Mouse (Mus musculus) embryo, embryonic 10 days (tissue): ENCODE data around the gene Ankdd1a.

Experiments used
- DNase-seq: peaks from one replicate; pipeline ENCODE4 v3.0.0-alpha.2; 2015; ENCODE audit warnings: low spot score

Ankdd1a gene

DNA sequence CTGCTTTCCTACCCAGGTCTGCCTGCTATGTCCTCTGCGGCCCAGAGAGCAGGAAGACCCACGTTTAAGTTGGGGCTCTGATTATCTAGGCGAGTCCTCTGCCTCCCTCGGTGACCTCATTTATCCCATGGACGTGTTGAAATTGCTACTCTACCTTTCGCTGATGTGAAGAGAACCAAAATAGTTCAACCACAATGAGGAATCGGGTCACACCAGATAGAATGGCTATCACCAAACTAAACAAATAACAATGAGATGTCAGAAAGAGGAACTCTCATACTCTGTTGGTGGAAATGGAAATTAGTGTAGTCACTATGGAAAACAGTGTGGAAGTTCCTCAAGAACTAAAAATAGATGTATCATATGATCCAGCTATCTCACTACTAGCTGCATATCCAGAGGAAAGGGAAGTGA lies 22.1 kb upstream of the Ankdd1a start:
- no peak for DNase-seq

DNA sequence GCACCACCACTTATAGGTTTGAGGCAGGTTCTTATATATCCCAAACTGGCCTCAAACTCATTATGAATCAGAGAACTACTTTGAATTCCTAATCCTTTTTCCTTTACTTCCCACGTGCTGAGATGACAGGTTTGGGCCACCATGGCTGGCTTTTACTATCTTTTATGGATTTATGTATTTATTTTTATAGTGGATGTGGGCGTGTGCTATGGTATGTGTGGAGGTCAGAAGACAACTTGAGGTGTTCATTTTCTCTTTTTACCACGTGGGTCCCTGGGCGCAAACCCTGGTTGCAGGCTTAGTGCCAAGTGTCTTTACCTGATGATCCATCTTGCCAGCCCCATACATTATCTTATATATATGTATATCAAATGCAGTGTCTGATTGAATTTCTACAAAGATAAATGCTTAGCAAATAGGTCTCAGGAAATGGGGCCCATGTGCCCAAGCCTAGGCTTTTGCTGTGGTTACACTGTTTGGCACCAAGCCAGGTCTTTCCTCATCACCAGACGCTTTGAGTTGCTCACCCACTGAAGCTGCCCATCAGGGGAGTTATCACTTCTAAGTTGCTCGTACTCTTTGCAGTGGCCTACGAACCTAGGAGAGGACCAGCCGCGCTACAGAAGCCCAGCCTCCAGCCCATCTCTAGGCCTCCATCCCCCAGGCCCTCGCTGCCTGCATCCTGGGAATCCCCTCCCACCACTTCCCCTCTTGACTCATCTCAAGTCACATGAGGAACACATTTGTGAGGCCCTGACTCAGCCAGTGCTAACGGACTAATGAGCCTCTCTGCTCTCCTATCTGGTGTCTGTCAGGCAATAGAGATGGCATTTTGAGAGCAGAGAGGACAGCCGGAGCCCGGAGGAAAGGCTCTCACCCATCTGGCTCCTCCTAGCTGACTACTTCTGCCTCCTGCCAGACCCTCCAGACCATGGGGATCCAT lies 21.4 kb upstream of the Ankdd1a start:
- peak; percentile 23 for DNase-seq

- no peak for DNase-seq
Observed at GRCm38 (mm10) chr9:65539697-65540096, 19.7 kb upstream of the Ankdd1a start.

GRCm38 (mm10) chr9:65537901-65538630 lies 18.1 kb upstream of the Ankdd1a start:
- no peak for DNase-seq

DNA sequence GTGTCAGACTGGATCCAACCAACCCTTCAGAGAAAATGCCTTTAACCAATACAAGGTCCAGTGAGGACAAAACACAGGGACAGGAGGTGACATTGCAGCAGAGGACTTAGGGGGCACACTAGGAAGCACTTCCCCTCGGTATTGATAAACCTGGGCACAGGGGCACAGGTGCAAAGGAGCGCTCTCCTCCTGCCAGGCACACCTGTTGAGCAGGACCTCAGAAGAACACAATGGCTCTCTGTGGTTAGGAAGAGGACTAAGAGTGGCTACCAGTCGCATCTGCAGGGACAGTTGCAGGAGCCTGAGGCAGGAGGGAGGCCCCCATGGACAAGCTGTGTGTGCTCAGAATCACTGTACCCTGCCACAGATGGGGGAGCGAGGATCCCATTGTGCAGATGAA lies 16.5 kb upstream of the Ankdd1a start:
- DNase-seq, result no peak

GRCm38 (mm10) chr9:65535789-65536469 lies 15.9 kb upstream of the Ankdd1a start:
- DNase-seq, result no peak

DNA sequence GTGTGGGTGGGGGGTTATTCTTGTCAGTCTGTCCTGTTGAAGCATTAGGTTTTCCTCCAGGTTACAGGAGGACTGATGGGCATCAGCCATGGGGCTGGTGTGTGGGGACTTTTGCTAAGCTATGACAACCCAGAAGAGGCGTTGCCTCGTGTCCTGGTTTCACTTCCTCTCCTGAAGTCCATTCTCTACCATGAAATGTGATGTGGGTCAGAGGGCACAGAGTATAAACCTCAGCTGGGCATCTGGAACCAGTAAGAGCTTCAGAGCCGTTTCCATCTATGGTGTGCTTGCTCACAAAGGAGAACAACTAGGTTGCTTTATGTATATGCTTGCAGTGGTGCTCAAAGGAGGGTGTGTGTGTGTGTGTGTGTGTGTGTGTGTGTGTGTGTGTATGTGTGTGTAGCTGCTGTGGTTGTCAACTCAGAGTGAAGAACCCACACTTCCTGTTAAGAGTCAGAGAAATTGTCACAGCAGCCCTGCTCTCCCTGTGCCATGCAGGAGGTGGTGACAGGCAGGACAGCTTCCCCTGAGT lies 15.3 kb upstream of the Ankdd1a start:
- DNase-seq, result no peak

DNA sequence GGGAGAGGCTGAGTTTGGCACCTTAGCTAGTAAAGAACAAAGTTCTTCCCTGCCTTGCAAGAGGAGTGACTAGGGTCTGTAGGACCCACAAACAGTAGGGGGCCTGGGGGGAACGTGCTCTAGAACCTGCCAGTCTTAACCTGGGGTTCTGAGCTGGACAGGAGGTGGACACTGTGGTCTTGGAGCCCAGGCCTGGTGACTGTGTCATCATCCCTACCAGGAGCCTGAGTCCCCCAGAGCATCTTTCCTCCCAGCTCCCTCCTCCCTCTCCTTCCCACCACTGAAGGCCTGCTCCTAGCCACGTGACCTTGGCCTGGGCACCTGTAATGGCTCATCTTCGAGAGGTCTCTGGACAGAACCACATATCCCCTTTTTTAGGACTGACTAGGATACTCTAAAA lies 14.1 kb upstream of the Ankdd1a start:
- DNase-seq, result no peak

- DNase-seq, result no peak
Observed at GRCm38 (mm10) chr9:65532986-65533385, 13.0 kb upstream of the Ankdd1a start.

DNA sequence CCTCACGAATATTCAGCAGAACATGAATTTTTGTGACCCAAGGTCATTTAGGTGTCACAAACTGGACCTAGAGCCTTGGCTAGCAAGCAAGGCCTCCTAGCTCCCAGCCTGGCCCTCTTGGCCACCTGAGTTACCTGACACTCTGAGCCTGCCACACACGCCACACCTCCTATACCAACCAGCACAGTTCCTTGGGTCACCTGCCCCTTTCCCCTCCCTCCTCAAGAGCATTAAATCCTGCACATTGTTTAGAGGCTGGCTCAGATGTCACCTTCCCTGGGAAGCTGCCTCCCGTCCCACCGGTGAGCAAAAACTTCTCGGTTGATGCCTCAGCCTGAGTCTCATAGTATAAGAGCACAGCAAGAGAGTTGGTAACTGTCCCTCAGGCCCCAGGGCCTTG lies 11.3 kb upstream of the Ankdd1a start:
- DNase-seq, result no peak

DNA sequence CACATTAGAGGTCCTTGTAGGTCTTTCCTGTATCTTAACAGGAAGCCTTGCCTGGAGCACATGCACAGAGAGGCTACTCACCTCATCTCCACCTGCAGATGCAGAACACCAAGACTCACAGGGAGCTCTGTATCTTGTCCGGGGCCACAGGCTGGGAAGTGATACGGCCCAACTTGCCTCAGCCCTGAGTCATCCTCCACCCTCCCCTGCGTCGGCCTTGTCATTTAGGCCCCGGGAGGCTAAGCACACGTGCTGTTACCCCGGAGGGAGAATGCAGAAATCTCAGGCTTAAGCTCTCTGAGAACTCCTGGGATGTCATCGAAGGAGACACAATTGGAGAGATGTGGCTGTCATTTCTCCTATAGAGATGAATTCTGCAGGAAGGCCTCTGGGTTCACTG lies 9.7 kb upstream of the Ankdd1a start:
- DNase-seq, result no peak

DNA sequence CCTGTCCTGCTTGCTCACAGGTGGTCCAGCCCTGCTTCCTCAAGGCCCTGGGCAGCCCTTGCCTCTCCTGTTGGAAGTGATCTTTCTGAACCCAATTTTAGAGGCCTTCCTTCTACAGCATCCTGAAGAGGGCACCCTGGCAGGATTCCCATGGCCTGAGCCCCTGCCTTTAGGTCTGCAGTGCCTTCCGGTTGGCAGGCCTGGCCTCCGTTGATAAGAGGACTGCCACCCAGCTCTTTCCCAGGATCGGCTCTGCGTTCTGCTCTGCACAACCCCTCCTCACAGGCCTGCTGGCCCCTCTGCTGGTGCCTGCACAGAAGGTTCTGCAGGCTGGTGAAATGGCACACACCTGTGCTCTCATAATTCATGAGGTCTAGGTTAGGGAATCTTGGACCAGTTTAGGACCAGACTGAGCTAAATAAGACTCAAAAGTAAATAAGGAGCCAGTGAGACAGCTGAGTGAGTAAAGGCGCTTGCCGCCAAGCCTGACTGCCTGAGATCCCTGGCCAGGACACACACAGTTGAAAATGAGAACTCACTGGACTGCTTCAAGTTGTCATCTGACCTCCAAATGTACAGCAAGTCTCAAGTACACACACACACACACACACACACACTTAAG lies 8.5 kb upstream of the Ankdd1a start:
- DNase-seq, result no peak

- DNase-seq, result no peak
Observed at GRCm38 (mm10) chr9:65525445-65526195, 5.6 kb upstream of the Ankdd1a start.

DNA sequence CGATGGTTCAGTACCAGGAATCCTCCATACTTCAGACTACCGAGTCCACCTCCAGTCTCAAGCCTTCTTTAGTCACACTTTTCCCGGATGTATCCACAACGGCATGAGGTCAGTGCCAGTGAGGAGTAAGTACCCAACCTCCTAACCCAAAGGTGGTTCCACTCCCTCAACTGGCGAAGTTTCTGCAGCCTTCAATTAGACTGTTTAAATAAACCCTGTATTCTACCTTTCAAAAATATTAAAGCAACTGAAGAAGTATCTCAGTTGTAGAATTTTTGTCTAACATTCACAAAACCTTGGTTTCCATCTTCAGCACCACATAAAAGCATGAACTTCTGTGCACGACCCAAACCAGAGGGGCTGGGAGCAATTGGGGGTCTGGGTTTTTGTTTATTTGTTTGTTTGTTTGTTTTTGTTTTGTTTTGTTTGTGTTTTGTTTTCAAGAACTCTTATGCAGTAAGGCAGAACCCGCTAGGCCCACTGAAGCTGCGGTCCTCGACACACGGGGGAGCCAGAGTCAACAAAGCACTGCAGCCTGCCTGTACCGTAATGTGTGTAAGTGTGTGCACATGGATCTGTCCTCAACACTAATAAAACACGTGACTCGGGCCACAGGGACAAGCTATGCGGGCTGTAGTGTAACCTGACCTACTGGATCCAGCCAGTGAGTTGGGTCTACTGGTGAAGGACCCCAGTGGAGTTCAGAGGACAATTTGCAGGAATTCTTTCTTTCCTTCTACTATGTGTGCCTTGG lies 3.8 kb upstream of the Ankdd1a start:
- peak; percentile 95 for DNase-seq

DNA sequence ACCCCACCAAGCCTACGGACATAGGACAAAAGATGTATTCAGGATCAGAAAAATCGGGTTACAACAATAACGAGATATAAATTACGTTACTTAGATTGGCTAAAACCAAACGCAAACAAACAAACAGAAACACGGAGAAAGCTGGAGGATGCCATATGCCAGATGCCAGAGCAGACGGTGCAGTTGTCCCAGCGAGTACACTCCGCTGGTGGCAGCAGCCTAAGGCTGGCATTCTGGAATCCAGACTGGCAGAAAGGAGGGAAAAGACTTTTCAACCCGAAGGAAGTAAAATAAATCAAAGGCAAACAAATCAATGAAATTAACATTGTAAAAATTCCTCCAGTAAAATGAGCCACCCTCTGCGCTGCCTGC lies 498 bp upstream of the Ankdd1a start:
- DNase-seq, result no peak

- no peak for DNase-seq
Observed at GRCm38 (mm10) chr9:65514851-65515261, 5.1 kb downstream of the Ankdd1a start.

DNA sequence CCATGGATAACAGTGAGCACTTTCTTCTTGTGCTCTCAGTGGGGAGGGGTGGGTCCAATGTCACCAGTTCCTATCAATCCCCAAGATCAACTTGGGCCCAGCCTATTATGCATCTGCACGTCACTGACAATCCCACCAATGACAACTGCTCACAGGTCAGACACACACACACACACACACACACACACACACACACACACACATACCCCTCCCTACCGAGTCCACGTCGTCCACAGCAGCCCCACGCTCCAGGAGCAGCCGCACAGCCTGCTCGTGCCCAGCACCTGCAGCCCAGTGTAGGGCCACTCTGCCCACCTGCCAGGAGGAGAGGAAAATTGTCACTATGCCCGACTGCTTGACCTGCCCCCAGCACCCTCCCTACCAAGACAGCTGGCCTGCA lies 5.6 kb downstream of the Ankdd1a start:
- no peak for DNase-seq

GRCm38 (mm10) chr9:65512520-65512919 lies 7.5 kb downstream of the Ankdd1a start:
- no peak for DNase-seq

GRCm38 (mm10) chr9:65508449-65508848 lies 11.5 kb downstream of the Ankdd1a start:
- DNase-seq, result no peak

- DNase-seq, result no peak
Observed at GRCm38 (mm10) chr9:65502721-65503505, 17.1 kb downstream of the Ankdd1a start.
